8 mouse cellular contexts compared by ENCODE assay signal in genomic region chr7:80900944-80901501, GRCm38 (mm10). TPM values are rescaled to one million over a fixed set of nuclear protein-coding genes. Genes with fewer than 3 reads are reported as not detected.
DNase-seq lines count a peak whose midpoint lies in the region; ATAC-seq and TF ChIP-seq lines count a peak whose summit lies in the region.

Gene Wdr73 (minus strand): TSS chr7:80901269.

- TF ChIP-seq POLR2A in lung, adult 2 months (IDR thresholded peaks at IDR 0.05; ENCODE audit: borderline replicate concordance, extremely low read depth, low read depth, low read length) = peak; percentile 98

- ATAC-seq in forebrain, embryonic 15.5 days (replicated peaks) = peak; percentile 95
- peak; percentile 94 for ATAC-seq in neutrophil, adult 5-6 weeks (ENCODE audit: extremely low read depth, insufficient number of reproducible peaks, low FRiP score, poor library complexity, severe bottlenecking)

- TF ChIP-seq CTCF in lung, adult 2 months (IDR thresholded peaks at IDR 0.05; ENCODE audit: insufficient read depth, low read length) = no peak

- no peaks in the 10 kb centered on the region for H3K4me1 ChIP-seq in ES-E14 (ENCODE audit: control insufficient read depth in 2 of 2, insufficient read depth in 2 of 2, low read length in 2 of 2, poor library complexity in 1 of 2)
- peaks cover 35% of the 10 kb centered on the region for H3K4me1 ChIP-seq in forebrain, embryonic 15.5 days
- H3K4me1 ChIP-seq in lung, adult 2 months (ENCODE audit: control insufficient read depth, insufficient read depth, low read length) = peaks cover 6% of the 10 kb centered on the region

- peak; percentile 84 for DNase-seq in ES-E14 (ENCODE audit: low read depth, low spot score)
- peak; percentile 85 for DNase-seq in cerebellum, adult 11-12 months
- peak; percentile 84 for DNase-seq in heart, postnatal 25 days (ENCODE audit: low spot score)
- DNase-seq in layer of hippocampus, adult 18-20 months (ENCODE audit: low spot score in 2 of 2) = peak; percentile 88 to 93
- DNase-seq in lung, adult 2 months = peak; percentile 87
- peak; percentile 85 to 89 for DNase-seq in thymus, adult 18-20 months

- in situ Hi-C loops in ES-E14 (cut with MboI; ENCODE audit: low sequenced_read_pairs in 2 of 2, unreplicated experiment in 2 of 2) = no loop called here

- H3K36me3 ChIP-seq in ES-E14 (ENCODE audit: control insufficient read depth, insufficient read depth, low read length, poor library complexity, severe bottlenecking) = peaks cover 23% of the 10 kb centered on the region
- H3K36me3 ChIP-seq in forebrain, embryonic 15.5 days = peaks cover 30% of the 10 kb centered on the region

- H3K27me3 ChIP-seq in forebrain, embryonic 15.5 days = no peaks in the 10 kb centered on the region

- peak within 1 kb of the TSS; percentile 94 for H3K9ac ChIP-seq in ES-E14 (ENCODE audit: insufficient read depth, low read depth, low read length, poor library complexity, severe bottlenecking)
- peak within 1 kb of the TSS; percentile 60 for H3K9ac ChIP-seq in forebrain, embryonic 15.5 days (replicated peaks)

- under 1% methylated on average over 36 of the region's 36 CpGs for WGBS in forebrain, embryonic 15.5 days
- under 1% methylated on average over 36 of the region's 36 CpGs for WGBS in lung, adult 2 months

- intact Hi-C loops in heart, postnatal 25 days (cut with DNase I) = loop anchor here (5.0 kb wide), 1 partner anchor 46 kb away; the partner anchor contains the start of gene Sec11a

- peak within 1 kb of the TSS; percentile 92 to 93 for H3K4me3 ChIP-seq in ES-E14 (ENCODE audit: insufficient read depth in 1 of 2, low read depth in 1 of 2, low read length in 2 of 2, poor library complexity in 1 of 2, severe bottlenecking in 1 of 2)
- H3K4me3 ChIP-seq in forebrain, embryonic 15.5 days = peak within 1 kb of the TSS; percentile 59
- peak within 1 kb of the TSS; percentile 96 for H3K4me3 ChIP-seq in lung, adult 2 months (replicated peaks; ENCODE audit: extremely low read depth, low read depth, low read length)

- H3K4me2 ChIP-seq in forebrain, embryonic 15.5 days (replicated peaks) = peak within 1 kb of the TSS; percentile 61

- no peaks in the 10 kb centered on the region for H3K9me3 ChIP-seq in ES-E14 (ENCODE audit: control insufficient read depth, insufficient read depth, low read depth, low read length)
- no peaks in the 10 kb centered on the region for H3K9me3 ChIP-seq in forebrain, embryonic 15.5 days

- peak within 1 kb of the TSS; percentile 55; the same call in 1 of the 2 replicates for H3K27ac ChIP-seq in ES-E14 (ENCODE audit: insufficient read depth, low read depth, low read length, poor library complexity, severe bottlenecking)
- H3K27ac ChIP-seq in forebrain, embryonic 15.5 days (replicated peaks) = peak within 1 kb of the TSS; percentile 84

TF ChIP-seq in ES-E14, 5 proteins besides CTCF, POLR2A, EP300 and RAD21:
- peak; percentile 96 for TF ChIP-seq CHD2 (IDR thresholded peaks at IDR 0.05; ENCODE audit: low read depth, low read length)
- TF ChIP-seq ZC3H11A (IDR thresholded peaks at IDR 0.05; ENCODE audit: borderline replicate concordance, low read depth, low read length) = no peak
- TF ChIP-seq HCFC1 (IDR thresholded peaks at IDR 0.05; ENCODE audit: borderline replicate concordance, insufficient read depth, low read length) = peak; percentile 60; the same call in 1 of the 2 replicates
- TF ChIP-seq MAFK (IDR thresholded peaks at IDR 0.05; ENCODE audit: insufficient read depth, low read depth, low read length) = no peak
- TF ChIP-seq ZNF384 (IDR thresholded peaks at IDR 0.05; ENCODE audit: low read depth, low read length) = no peak

RNA-seq across cellular contexts. Expression of gene Wdr73, which starts in this region (rescaled TPM):
- total RNA-seq in ES-E14 (2012; rRNA removed) = 38.2 and 41.5 TPM in 2 replicates
- 43.2 and 43.9 TPM in 2 replicates for polyA plus RNA-seq in forebrain, embryonic 15.5 days (2015; fragmentation: Nextera tagmentation; extraction: Ambion mirVana)
- total RNA-seq in heart, postnatal 25 days (2021) = 1 to 10 TPM; 5.7 to 6.0 TPM
- 10 to 100 TPM; 27.2 to 31.5 TPM for total RNA-seq in layer of hippocampus, adult 18-20 months (2021)
- 9.5 and 14.7 TPM in 2 replicates for polyA plus RNA-seq in lung, adult 2 months (2012; rRNA removed)
- 13.9 and 15.0 TPM in 2 replicates for total RNA-seq in neutrophil, adult 5-6 weeks (2017)

Comparison
In these comparisons a context has a peak if more than half of its experiments do, and no peak if none do; other contexts are left out.
1. Peak in every context shown above with its lines: DNase-seq, ATAC-seq, H3K4me3 ChIP-seq and H3K27ac ChIP-seq.